Mouse (Mus musculus): Measurements from ENCODE around the gene Gm1043. TPM values are rescaled to one million over a fixed set of nuclear protein-coding genes. Genes with fewer than 3 reads are reported as not detected.

Gene Gm1043
- total RNA-seq, 2 experiments from 2014 or later = 16.5 to 18.4 TPM

DNA sequence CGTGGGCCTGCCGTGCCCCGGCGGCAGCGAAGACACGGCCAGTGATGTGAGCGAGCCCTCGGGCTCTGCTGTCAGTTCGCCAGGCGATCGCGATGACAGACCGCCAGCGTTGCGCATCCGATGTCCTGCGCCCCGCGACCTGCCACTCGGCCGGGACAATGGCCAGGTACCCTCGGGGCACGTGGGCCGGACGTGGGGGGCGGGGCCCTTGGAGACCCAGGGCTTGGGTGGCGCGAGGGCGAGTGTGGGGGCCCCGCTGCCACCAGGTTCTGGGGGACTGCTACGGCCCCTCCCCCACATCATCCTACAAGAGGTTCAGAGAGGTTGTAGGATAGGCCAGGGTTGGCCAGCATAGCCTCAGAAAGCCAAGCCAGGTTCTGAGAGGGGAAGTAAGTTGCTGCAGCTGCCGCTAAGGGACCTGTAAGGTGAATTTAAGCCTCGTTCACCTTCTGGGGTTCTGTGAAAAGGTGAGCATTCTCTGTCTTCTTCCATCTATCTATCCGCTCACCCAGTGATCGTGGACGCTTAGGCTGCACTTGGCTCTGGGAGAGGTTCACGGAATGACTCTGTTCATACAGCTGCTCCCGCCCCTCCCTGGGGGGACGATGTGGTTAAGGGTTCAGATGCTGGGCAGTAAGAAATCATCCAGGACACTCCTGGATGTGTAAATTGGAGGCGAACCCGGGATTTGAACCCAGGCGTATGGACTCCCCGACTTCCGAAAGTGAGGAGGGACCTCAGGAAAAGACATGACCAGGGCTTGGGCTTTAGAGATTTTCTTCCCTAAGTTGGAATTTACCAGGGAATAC, 157.4 kb downstream of the Gm1043 start:
- DNase-seq (ENCODE audit: low spot score in 2 of 2) = peak in 1 of 2 experiments; percentile 48

GRCm38 (mm10) chr5:37243169-37243886, 158.2 kb downstream of the Gm1043 start:
- peak; percentile 66 to 70 for DNase-seq (ENCODE audit: low spot score in 2 of 2)

DNA sequence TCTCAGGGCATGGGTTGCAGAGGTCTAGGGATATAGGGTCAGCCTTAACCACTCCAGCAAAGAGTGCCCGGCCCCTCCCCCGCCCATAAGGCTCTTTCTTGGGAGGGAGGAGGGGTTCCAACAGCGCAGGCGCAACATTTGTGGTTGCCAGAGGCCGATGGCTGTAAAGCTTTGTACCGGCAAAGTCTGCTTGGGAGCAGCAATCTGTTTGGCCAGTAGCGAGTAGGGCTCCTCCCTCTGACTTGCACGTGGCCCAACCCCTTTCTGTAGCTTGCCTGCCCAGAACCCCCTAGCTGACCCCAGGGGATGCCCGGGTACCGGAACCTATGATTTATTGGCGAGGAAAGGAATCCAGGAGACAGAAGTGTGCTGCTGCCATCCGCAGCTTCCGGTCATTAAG, 159.0 kb downstream of the Gm1043 start:
- DNase-seq (ENCODE audit: low spot score in 2 of 2) = peak; percentile 57 to 72

DNA sequence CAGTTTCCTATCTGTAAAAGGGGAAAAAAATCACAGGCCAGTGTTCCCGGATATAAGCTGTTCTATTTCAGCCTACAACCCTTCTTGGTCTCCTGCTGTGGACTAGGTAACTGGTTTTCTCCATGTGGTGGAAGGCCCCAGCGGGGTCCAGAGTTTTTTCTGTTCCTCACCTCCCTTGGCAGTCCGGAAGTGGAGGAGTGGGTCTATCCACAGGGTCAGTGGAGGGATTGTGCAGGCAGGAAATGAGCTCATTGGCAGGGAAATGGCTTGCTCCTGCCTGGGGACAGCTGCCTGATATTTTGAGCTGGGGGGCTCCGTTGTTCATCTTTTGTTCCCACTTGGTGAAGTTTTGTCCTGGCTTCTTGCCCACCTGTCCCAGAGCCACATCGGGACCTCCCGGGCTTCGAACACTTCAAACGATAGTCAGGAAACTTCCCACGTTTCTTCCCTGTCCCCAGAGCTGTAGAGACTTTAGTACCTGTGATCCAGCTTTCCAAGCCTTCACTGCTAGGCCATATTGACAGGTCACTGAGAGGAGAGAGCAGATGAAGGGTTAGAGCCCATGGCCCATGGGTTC, 159.6 kb downstream of the Gm1043 start:
- peak in 1 of 2 experiments; percentile 44 for DNase-seq (ENCODE audit: low spot score in 2 of 2)

- DNase-seq (ENCODE audit: low spot score in 2 of 2) = peak; percentile 78 to 86
Observed at GRCm38 (mm10) chr5:37245651-37246050, 160.5 kb downstream of the Gm1043 start.

DNA sequence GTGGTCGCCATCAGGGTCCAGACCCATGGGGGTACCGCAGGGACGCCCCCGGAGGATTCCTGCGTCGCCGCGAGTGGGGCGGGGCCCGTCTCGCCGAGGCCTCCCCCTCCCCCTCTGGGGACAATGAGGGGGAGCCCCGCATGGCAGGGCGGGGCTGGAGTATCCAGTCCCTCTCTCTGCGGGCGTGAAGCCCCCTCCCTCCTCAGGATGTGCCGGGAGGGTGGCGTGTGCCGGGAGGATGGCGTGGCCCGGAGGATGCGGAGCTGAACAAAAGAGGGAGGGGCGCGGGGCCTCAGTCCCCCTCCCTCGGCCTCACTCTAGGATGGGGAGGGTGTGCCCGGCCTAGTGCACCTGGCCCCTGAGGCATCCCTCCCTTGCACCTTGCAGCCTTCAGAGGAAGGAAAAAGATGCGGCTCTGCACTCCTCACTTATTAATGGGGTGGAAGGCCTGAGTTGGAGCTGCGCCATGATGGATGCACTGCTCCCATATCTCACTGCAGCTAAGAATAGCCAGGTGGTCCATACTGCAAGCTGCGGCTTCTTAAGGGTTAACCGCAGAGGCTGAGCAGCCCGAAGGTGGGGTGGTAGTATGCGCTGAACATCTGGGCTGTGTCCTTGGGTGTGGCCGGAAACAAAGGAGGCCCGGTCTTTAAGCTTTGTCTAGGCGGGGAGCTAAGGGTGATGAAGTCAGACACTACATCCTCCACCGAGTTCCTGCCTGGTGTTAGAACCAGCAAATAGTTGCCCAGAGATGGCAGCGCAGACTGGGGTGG, 161.2 kb downstream of the Gm1043 start:
- peak in 1 of 2 experiments; percentile 53 for DNase-seq (ENCODE audit: low spot score in 2 of 2)

- no peak for DNase-seq (ENCODE audit: low spot score in 2 of 2)
Observed at GRCm38 (mm10) chr5:37247456-37247855, 162.3 kb downstream of the Gm1043 start.

- no peak for DNase-seq (ENCODE audit: low spot score in 2 of 2)
Observed at GRCm38 (mm10) chr5:37248870-37249269, 163.7 kb downstream of the Gm1043 start.

DNA sequence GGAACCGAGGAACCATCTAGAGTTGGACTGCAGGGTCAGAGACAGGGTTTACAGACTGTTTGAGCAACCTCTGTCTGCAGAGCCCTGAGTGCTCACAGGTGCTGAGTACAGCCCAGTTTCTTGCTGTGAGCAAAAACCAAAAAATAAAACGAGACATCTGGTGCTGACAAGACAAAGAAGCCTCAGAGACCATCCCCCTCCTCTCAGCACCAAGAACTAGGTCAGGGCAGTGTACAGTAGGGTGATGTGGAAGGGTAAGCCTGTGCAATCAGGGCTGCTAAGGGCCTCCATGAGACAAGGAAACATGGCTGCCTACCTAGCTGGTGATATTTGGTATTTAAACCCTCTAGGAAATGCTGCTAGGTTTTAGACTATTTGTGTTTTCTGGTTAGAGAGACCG, 166.4 kb downstream of the Gm1043 start:
- DNase-seq (ENCODE audit: low spot score in 2 of 2) = no peak

DNA sequence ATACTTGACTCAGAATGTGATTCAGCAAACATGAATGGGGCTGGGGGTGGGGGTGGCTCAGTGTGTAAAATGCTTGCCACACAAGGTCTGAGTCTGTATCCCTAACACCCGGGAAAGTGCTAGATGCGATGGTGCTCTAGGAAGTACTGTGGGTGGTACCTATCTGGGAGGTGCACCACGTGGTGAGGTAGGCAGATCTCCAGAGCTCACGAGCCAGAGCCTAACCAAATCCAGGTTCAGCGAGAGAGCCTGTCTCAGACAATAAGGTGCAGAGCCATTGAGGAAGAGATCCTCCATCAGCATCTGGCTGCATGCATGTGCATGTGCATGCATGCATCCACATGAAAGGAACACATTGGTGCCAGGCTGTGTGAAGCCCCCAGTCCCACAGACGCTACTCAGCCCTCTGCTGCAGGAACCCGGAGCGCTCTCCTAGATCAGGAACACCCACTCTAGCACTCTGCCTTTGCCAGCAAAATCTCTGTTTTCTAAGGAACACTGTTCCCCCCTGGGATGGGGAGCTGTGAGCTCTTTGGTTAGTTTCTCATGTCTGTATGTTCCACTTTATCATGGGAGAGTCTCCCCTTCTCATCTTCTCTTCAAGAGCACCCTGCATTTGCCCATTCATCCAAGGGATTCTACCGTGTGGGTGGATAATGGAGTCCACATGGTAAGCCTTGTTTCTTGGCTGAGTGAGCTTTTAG, 167.1 kb downstream of the Gm1043 start:
- DNase-seq (ENCODE audit: low spot score in 2 of 2) = no peak

DNA sequence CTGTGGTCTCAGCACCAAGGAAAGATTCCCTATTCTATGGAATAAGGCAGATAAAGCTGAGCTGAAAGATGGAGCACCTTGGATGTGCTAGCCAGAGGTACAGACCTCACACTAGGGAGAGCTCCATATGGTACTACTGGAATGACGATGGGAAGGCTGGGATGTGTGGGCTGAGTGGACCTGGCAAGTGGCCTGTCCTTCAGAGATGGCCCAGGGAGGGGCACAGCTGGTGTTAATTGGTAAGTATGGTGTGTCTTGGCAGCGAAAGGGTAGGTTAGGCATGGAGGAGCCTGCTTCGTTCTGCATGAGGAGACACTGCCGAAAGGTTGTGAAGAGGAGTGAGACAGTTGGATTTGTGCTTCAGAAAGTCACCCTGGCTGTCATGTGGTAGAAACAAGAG, 169.4 kb downstream of the Gm1043 start:
- no peak for DNase-seq (ENCODE audit: low spot score in 2 of 2)

GRCm38 (mm10) chr5:37256823-37257222, 171.7 kb downstream of the Gm1043 start:
- no peak for DNase-seq (ENCODE audit: low spot score in 2 of 2)

- DNase-seq (ENCODE audit: low spot score in 2 of 2) = no peak
Observed at GRCm38 (mm10) chr5:37257243-37257642, 172.1 kb downstream of the Gm1043 start.

- DNase-seq (ENCODE audit: low spot score in 2 of 2) = no peak
Observed at GRCm38 (mm10) chr5:37261734-37262133, 176.6 kb downstream of the Gm1043 start.

- no peak for DNase-seq (ENCODE audit: low spot score in 2 of 2)
Observed at GRCm38 (mm10) chr5:37263816-37264215, 178.6 kb downstream of the Gm1043 start.

Other genes starting within 250 kb of the Gm1043 start
- 100 to 1,000 TPM; 298 to 304 TPM for gene Ppp2r2c, start 216.9 kb upstream of the Gm1043 start, total RNA-seq (2021)
- gene Wfs1, start 96.2 kb upstream of the Gm1043 start, total RNA-seq (2021) = 10 to 100 TPM; 65.9 to 91.7 TPM
- gene Crmp1, start 156.6 kb downstream of the Gm1043 start, total RNA-seq (2021) = 100 to 1,000 TPM; 793 to 842 TPM

All from layer of hippocampus, postnatal 10 days (tissue).